Mouse (Mus musculus) forebrain, embryonic 15.5 days (tissue): ENCODE measurements around the gene Sox5. TPM values are rescaled to one million over a fixed set of nuclear protein-coding genes. Genes with fewer than 3 reads are reported as not detected.
A peak's percentile ranks its signal among the peaks of the same experiment; 100 is the strongest.

Experiments used
- ATAC-seq: fragments of 200-750 bp; cut with Nextera tagmentation; replicated peaks from 2 replicates; pipeline ENCODE4 v1.8.0; 2017; ENCODE audit warnings: mild to moderate bottlenecking, moderate TSS enrichment, moderate library complexity
- H3K27ac ChIP-seq: fragments of 300-500 bp; sonication (generic); replicated peaks from 2 replicates; pipeline ENCODE4 v1.5.1; 2015; ENCODE audit warnings: mild to moderate bottlenecking, inconsistent platforms
- H3K27me3 ChIP-seq: fragments of 300-500 bp; sonication (generic); 2 replicates; pipeline ENCODE4 v1.6.1; 2015; ENCODE audit warnings: inconsistent platforms
- H3K36me3 ChIP-seq: fragments of 300-500 bp; sonication (generic); 2 replicates; pipeline ENCODE4 v1.6.1; 2015; ENCODE audit warnings: mild to moderate bottlenecking, inconsistent platforms
- H3K4me1 ChIP-seq: fragments of 300-500 bp; sonication (generic); 2 replicates; pipeline ENCODE4 v1.6.1; 2015; ENCODE audit warnings: inconsistent platforms
- H3K4me2 ChIP-seq: fragments of 300-500 bp; sonication (generic); replicated peaks from 2 replicates; pipeline ENCODE4 v1.6.1; 2015; ENCODE audit warnings: mild to moderate bottlenecking, inconsistent platforms
- H3K4me3 ChIP-seq: fragments of 300-500 bp; sonication (generic); 2 replicates; pipeline ENCODE4 v1.5.1; 2015; ENCODE audit warnings: mild to moderate bottlenecking, inconsistent platforms
- H3K9ac ChIP-seq: fragments of 300-500 bp; sonication (generic); replicated peaks from 2 replicates; pipeline ENCODE4 v1.6.1; 2015; ENCODE audit warnings: mild to moderate bottlenecking, inconsistent platforms
- H3K9me3 ChIP-seq: fragments of 300-500 bp; sonication (generic); 2 replicates; pipeline ENCODE4 v1.6.1; 2016; ENCODE audit warnings: inconsistent platforms
- WGBS: fragments of 180-500 bp; shearing (Covaris S2); methylation state at CpG from one replicate; pipeline ENCODE4 v1.1.7; 2015; ENCODE audit warnings: mixed read lengths; 5-methylcytosine and 5-hydroxymethylcytosine counted together
- polyA plus RNA-seq: library from polyadenylated mRNA; unstranded; fragments of >200 nt; fragmentation: Nextera tagmentation; extraction: Ambion mirVana; gene quantifications from 2 replicates; pipeline ENCODE4 v1.2.1, GENCODE M21; 2015

Sox5 gene
- polyA plus RNA-seq, 1 experiment from 2014 or later = 239 TPM

DNA sequence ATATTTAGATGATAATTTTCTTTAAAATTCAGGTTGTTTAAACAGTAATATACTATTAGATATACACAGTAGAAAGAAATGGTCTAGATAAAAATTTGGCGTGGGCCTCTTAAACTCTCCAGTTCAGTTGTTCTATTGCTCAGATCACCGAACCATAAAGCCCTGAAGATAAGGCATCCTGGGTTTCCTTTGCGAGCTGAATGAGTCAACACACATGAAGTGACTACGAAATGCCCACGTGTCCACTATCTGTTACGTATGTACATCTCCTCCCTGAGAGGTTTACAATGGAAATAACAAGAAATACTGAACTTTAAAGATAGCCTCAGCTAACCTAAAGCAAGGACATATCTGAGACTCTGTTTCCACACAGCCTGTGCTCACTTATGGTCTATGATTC is 296.2 kb downstream of the Sox5 start:
- no peak for ATAC-seq

DNA sequence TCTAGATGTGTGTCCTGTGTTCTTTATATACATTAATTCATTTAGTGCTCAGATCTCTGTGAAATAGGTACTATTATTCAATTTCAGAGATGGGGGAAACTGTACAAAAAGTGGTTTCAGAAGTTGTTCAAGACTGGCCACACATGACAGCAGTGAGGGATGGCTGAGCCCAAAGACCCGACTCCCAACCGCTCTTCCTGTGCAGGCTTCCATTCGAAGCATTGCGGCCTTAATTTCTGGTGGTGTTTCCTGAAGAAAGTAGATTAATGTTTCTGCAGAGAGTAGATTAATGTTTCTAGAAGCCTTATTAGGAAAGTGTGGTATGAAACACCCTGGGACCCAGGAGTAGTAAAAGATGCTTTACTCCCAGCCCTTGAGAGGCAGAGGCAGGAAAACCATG is 298.6 kb downstream of the Sox5 start:
- H3K4me1 ChIP-seq = peaks cover 31% of the 10 kb centered on the region
- no peak overlapping the region for H3K4me2 ChIP-seq
- no peaks in the 10 kb centered on the region for H3K36me3 ChIP-seq
- H3K27me3 ChIP-seq = no peaks in the 10 kb centered on the region
- peaks cover 9% of the 10 kb centered on the region for H3K9me3 ChIP-seq
- no peak overlapping the region for H3K4me3 ChIP-seq
- WGBS = 91% methylated on average over 4 of the region's 4 CpGs
- H3K27ac ChIP-seq = no peak overlapping the region
- H3K9ac ChIP-seq = no peak overlapping the region
- ATAC-seq = no peak

More for the DNA sequence above, 296.2 kb downstream of the Sox5 start:
- H3K9ac ChIP-seq = no peak overlapping the region
- peaks cover 18% of the 10 kb centered on the region for H3K4me1 ChIP-seq
- no peak overlapping the region for H3K27ac ChIP-seq
- no peak overlapping the region for H3K4me3 ChIP-seq
- H3K36me3 ChIP-seq = no peaks in the 10 kb centered on the region
- no peaks in the 10 kb centered on the region for H3K27me3 ChIP-seq
- peaks cover 9% of the 10 kb centered on the region for H3K9me3 ChIP-seq
- H3K4me2 ChIP-seq = no peak overlapping the region
- WGBS = 97% methylated on average over 6 of the region's 6 CpGs

DNA sequence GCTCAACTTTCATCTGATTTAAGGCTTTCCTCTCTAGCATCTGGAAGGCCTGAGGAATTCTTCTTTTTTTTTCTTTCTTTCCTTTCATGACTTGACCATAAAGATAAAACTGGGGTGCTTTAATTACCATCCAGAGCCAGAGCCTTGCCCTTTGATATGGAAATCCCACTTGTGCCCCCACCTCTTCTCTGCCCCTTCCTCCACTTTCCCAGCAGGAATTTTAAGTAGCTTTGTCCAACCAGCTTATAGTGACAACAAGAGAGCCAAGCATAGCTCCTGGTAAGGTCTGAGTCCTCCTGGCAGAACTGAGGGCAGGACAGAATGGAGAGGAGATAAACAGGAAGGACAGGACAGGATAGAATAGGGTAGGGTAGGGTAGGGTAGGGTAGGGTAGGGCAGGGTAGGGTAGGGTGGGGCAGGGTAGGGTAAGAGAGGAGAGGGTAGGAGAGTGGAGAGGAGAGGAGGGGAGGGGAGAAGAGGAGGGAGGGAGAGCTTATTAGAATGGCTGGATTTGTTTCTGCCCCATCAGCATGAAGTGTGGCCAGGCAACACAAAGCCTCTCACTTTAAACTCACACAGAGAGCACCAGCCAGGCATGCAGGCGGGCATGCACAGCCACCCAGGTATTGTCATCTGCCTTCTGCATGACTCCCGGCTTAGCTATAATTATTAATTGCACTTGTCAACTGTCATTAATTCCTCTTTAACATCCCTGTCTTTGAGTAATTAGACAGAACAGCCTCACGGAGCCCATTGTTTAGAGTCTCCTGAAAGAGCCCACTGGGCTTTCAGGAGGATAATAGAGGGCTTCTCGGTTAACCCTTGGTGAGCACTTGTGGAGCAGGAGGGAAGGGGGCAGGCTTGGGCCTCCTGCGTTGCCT is 300.9 kb downstream of the Sox5 start:
- Histone ChIP-seq H3K27ac (peak overlapping the region; percentile 38), H3K9me3 (peaks cover 3% of the 10 kb centered on the region; the same call in 1 of the 2 replicates), H3K4me3 (no peak overlapping the region), H3K4me1 (peaks cover 39% of the 10 kb centered on the region), H3K36me3 (no peaks in the 10 kb centered on the region), H3K9ac (no peak overlapping the region), H3K4me2 (no peak overlapping the region), H3K27me3 (no peaks in the 10 kb centered on the region)
- peak; percentile 88 for ATAC-seq
- WGBS = 2% methylated on average over 5 of the region's 5 CpGs

DNA sequence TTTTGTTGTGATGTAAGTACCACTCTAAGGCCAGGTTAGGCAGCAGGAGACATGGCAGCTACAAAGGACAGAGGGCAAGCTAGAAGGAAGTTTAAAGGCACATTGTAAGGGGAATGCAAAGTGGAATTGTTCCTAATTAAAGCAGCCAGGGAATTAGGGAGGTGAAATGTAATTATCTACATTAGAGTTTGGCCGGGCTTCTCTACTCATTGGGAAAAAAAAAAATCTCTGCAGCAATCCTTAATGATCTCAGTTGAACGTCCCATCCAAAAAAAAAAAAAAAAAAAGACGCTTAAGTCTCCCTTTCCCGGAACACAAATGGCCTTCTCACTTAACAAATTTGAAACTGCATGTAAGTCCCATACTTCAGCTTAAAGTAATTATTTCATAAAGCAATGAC is 301.9 kb downstream of the Sox5 start:
- H3K36me3 ChIP-seq = no peaks in the 10 kb centered on the region
- peaks cover 39% of the 10 kb centered on the region for H3K4me1 ChIP-seq
- peak overlapping the region; percentile 53 for H3K27ac ChIP-seq
- no peak overlapping the region for H3K9ac ChIP-seq
- peaks cover 3% of the 10 kb centered on the region; the same call in 1 of the 2 replicates for H3K9me3 ChIP-seq
- H3K27me3 ChIP-seq = no peaks in the 10 kb centered on the region
- no peak overlapping the region for H3K4me3 ChIP-seq
- no peak overlapping the region for H3K4me2 ChIP-seq
- 5% methylated on average over 4 of the region's 4 CpGs for WGBS
- ATAC-seq = no peak

DNA sequence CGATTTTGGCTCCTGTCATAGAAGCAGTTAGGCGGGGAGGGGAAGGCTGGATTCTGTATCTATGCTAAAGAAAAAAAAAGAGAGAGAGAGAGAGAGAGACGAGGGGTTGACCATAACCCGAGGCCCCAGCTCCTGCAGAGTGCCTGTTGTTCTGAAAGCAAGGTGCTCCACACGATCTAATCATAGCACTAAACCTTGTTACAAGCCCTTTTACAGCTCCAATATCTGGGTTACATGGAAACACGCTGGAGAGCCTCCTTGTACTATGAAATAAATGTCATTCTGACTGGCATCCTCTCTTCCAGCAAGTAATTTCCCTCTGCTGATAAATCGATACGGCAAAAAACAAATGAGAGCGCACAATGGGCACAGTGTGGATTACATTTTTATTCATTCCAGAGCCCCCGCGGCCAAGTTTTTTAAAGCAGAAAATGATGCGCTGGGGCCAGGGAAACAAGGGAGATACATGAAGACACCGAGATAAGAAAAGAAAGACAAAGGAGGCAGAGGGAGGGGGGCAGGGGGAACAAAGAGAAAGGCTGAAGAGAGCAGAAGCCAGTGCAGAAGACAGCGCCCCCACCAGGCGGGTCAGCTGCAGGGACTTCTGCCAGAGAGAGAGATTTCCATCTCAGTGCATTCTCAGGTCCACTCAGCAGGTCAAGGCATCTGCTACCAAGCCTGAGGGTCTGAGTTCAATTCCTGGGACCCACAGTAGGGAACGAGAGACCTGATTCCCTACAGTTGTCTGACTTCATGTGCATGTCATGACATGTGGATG is 304.3 kb downstream of the Sox5 start:
- Histone ChIP-seq H3K4me2 (no peak overlapping the region), H3K4me3 (no peak overlapping the region), H3K9me3 (peaks cover 3% of the 10 kb centered on the region; the same call in 1 of the 2 replicates), H3K27ac (peak overlapping the region; percentile 83), H3K27me3 (no peaks in the 10 kb centered on the region), H3K9ac (no peak overlapping the region), H3K4me1 (peaks cover 39% of the 10 kb centered on the region), H3K36me3 (no peaks in the 10 kb centered on the region)
- WGBS = 42% methylated on average over 16 of the region's 16 CpGs
- ATAC-seq = no peak

DNA sequence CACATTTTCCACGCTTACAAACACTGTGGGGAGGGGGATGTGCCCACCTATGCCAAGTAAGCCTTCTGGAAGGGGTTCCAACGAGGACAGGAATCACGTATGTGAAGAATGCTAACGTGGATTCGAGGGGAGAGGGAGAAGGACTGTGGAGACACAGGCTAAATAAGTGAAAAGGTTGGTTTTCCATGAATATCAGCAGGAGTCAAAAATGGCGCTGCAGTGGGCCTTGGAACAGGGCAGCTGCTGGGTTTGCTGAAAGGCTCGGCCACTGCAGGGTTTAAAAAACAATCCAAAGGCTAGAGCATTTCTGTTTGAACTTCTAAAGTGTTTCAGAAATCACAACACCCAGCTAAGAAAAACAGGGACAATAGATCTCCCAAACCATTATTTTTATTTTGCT is 308.3 kb downstream of the Sox5 start:
- Histone ChIP-seq H3K4me3 (no peak overlapping the region), H3K9me3 (peaks cover 3% of the 10 kb centered on the region; the same call in 1 of the 2 replicates), H3K9ac (no peak overlapping the region), H3K4me1 (peaks cover 21% of the 10 kb centered on the region), H3K27ac (peak overlapping the region; percentile 40; the same call in 1 of the 2 replicates), H3K27me3 (no peaks in the 10 kb centered on the region), H3K36me3 (no peaks in the 10 kb centered on the region), H3K4me2 (no peak overlapping the region)
- ATAC-seq = no peak
- WGBS = 42% methylated on average over 7 of the region's 7 CpGs

DNA sequence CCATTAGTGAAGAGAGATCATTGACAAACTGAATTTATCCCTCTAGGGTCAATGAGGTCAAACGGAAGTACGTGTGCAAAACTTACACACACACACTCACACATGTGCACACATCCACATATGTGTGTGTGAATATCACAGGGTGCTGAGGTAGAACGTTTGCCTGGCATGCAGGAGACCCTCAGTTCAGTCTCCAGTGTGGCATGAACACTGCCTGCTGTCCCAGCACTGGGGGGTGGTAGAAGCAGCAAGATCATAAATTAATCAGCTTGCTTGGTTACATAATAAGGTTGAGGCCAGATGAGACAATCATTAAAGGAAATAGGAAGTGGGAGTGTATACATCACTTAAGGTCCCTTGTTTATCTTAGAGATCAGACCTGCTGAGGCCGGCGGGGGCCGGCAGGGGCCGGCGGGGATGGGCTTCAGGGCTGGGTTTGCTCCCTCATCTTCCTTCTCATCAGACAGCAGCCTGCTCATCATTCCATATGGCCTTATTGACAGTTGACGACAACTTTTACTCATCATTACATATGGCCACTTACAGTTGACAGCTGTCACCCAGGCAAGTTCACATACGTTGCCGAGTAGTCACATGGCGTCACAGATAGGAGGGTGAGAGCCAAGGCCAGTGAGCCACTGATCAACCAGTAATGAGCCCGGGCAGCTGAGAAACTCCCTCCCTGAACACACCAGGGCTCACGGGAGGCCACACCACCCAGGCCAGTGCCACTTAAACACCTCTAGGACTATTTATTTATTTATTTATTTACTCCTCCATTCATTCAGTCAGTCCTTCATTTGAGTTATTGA is 309.5 kb downstream of the Sox5 start:
- Histone ChIP-seq H3K27me3 (no peaks in the 10 kb centered on the region), H3K4me1 (peaks cover 16% of the 10 kb centered on the region), H3K9me3 (peaks cover 3% of the 10 kb centered on the region; the same call in 1 of the 2 replicates), H3K9ac (no peak overlapping the region), H3K36me3 (no peaks in the 10 kb centered on the region), H3K4me3 (no peak overlapping the region), H3K4me2 (no peak overlapping the region), H3K27ac (peak overlapping the region; percentile 51)
- 64% methylated on average over 14 of the region's 14 CpGs for WGBS
- ATAC-seq = peak; percentile 35

DNA sequence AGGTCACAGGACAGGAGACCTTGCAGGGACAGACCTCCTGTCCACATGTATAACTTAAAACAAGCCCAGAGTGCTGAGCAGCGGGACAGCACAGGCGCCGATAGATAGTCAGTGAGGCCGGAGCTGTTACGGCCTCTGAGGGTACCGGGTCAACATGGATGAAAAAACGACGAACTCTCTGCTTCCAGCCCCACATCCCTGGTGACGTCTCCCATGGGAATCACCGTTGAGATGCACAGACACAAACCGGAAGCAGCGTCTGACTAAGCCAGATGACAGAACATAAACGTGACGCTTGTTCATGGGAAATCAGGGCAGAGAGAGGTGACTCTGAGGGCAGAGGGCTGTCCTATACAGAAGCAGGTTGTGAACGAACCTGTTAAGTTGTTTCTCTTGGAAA is 315.1 kb downstream of the Sox5 start:
- Histone ChIP-seq H3K9me3 (no peaks in the 10 kb centered on the region), H3K27ac (no peak overlapping the region), H3K9ac (no peak overlapping the region), H3K4me3 (no peak overlapping the region), H3K4me1 (no peaks in the 10 kb centered on the region), H3K4me2 (no peak overlapping the region), H3K27me3 (no peaks in the 10 kb centered on the region), H3K36me3 (no peaks in the 10 kb centered on the region)
- ATAC-seq = no peak
- 83% methylated on average over 15 of the region's 15 CpGs for WGBS

DNA sequence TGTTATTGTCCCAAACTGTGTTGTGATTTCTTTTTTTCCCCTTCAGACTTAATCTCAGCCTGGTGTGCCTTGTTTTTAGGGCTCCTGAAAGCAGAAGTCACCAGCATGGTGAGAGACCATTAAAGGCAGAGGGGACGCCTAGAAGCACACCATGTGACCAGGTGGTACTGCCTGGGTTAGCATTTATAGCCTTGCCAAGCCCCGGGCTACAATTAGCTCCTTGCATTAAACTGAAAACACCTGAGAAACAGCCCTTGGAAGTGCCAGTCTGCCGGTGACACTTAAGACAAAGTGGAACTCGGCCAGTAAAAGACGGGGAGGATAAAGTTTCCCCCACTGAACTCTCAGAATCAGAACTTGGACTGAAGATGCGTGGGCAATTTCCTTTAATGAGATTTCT is 318.1 kb downstream of the Sox5 start:
- ATAC-seq = no peak
- no peak overlapping the region for H3K4me3 ChIP-seq
- H3K27me3 ChIP-seq = no peaks in the 10 kb centered on the region
- no peak overlapping the region for H3K4me2 ChIP-seq
- 72% methylated on average over 6 of the region's 6 CpGs for WGBS
- H3K36me3 ChIP-seq = no peaks in the 10 kb centered on the region
- H3K4me1 ChIP-seq = no peaks in the 10 kb centered on the region
- H3K9me3 ChIP-seq = no peaks in the 10 kb centered on the region
- no peak overlapping the region for H3K9ac ChIP-seq
- no peak overlapping the region for H3K27ac ChIP-seq

DNA sequence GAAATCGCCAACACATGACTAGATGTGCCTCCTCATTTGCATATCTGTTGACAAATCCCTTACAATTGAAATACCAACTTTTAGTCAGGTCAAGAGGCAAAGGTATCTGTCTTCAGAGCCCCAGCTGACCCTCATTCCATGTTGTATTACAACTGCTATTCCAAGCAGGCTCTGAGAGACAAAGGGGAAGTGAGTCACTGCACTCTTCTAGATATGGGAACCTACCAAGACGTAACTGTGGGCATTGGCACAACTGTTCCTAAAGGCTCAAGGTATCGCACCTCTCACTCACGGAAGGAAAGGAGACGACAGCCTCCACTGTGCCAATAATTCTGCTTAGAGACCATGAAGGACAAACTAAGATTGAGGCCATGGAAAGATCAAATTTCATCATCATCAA is 318.5 kb downstream of the Sox5 start:
- ATAC-seq = no peak
- H3K36me3 ChIP-seq = no peaks in the 10 kb centered on the region
- H3K9ac ChIP-seq = no peak overlapping the region
- no peak overlapping the region for H3K4me2 ChIP-seq
- no peak overlapping the region for H3K27ac ChIP-seq
- 93% methylated on average over 5 of the region's 5 CpGs for WGBS
- no peaks in the 10 kb centered on the region for H3K4me1 ChIP-seq
- H3K9me3 ChIP-seq = no peaks in the 10 kb centered on the region
- no peaks in the 10 kb centered on the region for H3K27me3 ChIP-seq
- no peak overlapping the region for H3K4me3 ChIP-seq

DNA sequence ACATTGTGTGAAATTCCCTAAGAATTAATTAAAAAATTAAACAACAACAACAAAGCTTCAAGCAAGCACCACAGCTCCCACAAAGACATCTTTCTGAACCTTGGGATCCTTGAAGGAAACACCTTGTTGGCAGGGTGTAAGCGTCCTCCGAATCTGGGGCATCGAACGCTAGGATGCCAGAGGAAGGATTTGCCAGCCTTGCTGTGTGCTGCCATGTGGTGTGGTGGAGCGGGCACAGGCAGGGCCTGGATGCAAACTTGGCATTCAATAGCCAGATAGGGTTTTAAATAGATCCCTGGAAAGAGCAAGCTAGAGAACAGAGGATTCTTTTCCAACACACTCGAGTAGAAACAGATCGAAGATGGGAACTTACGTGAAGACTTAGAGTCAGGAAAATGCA is 322.3 kb downstream of the Sox5 start:
- Histone ChIP-seq H3K9ac (no peak overlapping the region), H3K27me3 (no peaks in the 10 kb centered on the region), H3K27ac (peak overlapping the region; percentile 44; the same call in 1 of the 2 replicates), H3K4me2 (no peak overlapping the region), H3K4me3 (no peak overlapping the region), H3K4me1 (peaks cover 4% of the 10 kb centered on the region), H3K36me3 (no peaks in the 10 kb centered on the region), H3K9me3 (no peaks in the 10 kb centered on the region)
- ATAC-seq = no peak
- 75% methylated on average over 8 of the region's 8 CpGs for WGBS
